Mouse (Mus musculus) lung, postnatal 0 days (tissue): Measurements from ENCODE around the gene Ociad2.

Experiments
- CTCF ChIP-seq: IDR thresholded peaks from 2 replicates; pipeline ENCODE4 v1.5.1; 2016; ENCODE audit warnings: antibody characterized with exemption, mild to moderate bottlenecking
- EP300 ChIP-seq: IDR thresholded peaks from 2 replicates; pipeline ENCODE4 v1.6.1; 2016; ENCODE audit warnings: antibody characterized with exemption, mild to moderate bottlenecking, control low read depth

- TF ChIP-seq CTCF (no peak), EP300 (no peak)
Observed at GRCm38 (mm10) chr5:73338832-73339163, 2.0 kb downstream of the Ociad2 start.
